Mouse (Mus musculus): ENCODE measurements around the gene Hnrnpab. TPM values are rescaled to one million over a fixed set of nuclear protein-coding genes. Genes with fewer than 3 reads are reported as not detected.
A peak's percentile ranks its signal among the peaks of the same experiment; 100 is the strongest.

Hnrnpab gene
- polyA plus RNA-seq, 1 experiment: 146 TPM

DNA sequence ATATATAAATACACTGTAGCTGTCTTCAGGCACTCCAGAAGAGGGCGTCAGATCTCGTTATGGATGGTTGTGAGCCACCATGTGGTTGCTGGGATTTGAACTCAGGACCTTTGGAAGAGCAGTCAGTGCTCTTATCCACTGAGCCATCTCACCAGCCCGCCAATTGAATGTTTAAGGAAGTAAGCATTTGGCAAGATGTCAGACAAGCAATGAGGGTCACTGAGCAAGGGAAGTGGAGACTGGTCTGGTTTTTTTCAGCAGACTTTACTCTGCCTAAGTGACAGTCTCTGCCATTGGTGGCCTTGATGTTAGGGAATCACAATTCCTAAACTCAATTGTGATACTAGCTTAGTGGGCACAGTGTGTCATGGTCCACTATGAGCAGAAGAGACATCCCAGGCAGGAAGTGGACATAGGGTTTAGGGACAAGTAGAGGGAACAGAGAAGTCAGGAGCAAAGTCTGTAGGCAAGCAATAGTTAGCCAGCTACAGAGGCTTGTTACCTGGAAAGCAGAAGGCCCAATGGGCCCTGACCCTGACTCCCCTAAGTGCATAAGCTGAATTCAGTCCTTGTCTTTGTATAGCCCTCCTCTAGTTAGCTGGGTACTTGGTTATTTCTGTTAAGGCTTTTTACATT lies 11.8 kb downstream of the Hnrnpab start:
- Histone ChIP-seq H3K36me3 (ENCODE audit: control insufficient read depth, insufficient read depth, low read length) (peaks cover 37% of the 10 kb centered on the region), H3K4me3 (ENCODE audit: extremely low read depth, insufficient read depth, insufficient read length) (no peak overlapping the region), H3K4me1 (ENCODE audit: control insufficient read depth, insufficient read depth, insufficient read length) (peaks cover 3% of the 10 kb centered on the region), H3K27ac (ENCODE audit: insufficient read depth, low read length) (peak overlapping the region; percentile 25; the same call in 1 of the 2 replicates), H3K27me3 (ENCODE audit: control insufficient read depth, insufficient read depth, low read length) (no peaks in the 10 kb centered on the region)
- DNase-seq (ENCODE audit: low read depth in 1 of 2, low spot score in 2 of 2): no peak
- TF ChIP-seq CTCF (IDR thresholded peaks at IDR 0.05; ENCODE audit: extremely low read depth, insufficient read depth, insufficient read length, insufficient replicate concordance) (no peak), POLR2A (IDR thresholded peaks at IDR 0.05; ENCODE audit: low read depth, low read length) (no peak)
- WGBS: 53% methylated on average over 3 of the region's 3 CpGs

DNA sequence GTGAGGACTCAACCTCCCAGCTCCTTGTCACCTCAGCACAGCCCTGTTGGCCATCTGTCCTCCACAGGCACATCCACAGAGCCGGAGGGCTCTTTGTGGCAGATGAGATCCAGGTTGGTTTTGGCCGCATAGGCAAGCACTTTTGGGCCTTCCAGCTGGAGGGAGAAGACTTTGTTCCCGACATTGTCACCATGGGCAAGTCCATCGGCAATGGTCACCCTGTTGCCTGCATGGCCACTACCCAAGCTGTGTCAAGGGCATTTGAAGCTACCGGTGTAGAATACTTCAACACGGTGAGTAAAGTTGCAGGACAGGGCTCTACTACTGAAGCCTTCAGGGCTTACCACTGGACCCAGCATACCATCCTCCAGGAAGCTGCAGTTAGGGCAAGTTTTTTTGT lies 12.8 kb downstream of the Hnrnpab start:
- H3K36me3 ChIP-seq (ENCODE audit: control insufficient read depth, insufficient read depth, low read length): peaks cover 29% of the 10 kb centered on the region
- no peak overlapping the region for H3K27ac ChIP-seq (ENCODE audit: insufficient read depth, low read length)
- peaks cover 3% of the 10 kb centered on the region for H3K4me1 ChIP-seq (ENCODE audit: control insufficient read depth, insufficient read depth, insufficient read length)
- 95% methylated on average over 6 of the region's 6 CpGs for WGBS
- DNase-seq (ENCODE audit: low read depth in 1 of 2, low spot score in 2 of 2): no peak
- no peak overlapping the region for H3K4me3 ChIP-seq (ENCODE audit: extremely low read depth, insufficient read depth, insufficient read length)
- no peaks in the 10 kb centered on the region for H3K27me3 ChIP-seq (ENCODE audit: control insufficient read depth, insufficient read depth, low read length)
- TF ChIP-seq CTCF (IDR thresholded peaks at IDR 0.05; ENCODE audit: extremely low read depth, insufficient read depth, insufficient read length, insufficient replicate concordance) (no peak), POLR2A (IDR thresholded peaks at IDR 0.05; ENCODE audit: low read depth, low read length) (no peak)

DNA sequence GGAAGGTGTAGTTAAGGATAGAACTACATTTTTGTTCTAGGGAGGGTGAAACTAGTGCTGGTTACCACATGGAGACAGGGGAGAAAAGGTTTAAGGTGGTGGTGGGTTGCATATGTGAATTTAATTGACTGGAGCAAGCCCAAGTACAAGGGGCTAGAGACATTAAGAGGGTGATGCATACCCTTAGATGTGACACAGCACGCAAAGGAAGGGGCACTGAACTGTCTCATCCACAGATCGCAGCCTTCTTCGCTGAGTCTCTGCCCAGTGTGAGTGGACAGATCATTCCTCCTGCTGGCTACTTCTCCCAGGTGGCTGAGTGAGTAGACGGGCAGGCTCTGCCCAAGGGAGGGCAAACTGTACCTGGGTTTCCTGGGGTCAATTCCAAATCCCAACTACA lies 13.3 kb downstream of the Hnrnpab start:
- Histone ChIP-seq H3K4me1 (ENCODE audit: control insufficient read depth, insufficient read depth, insufficient read length) (peaks cover 3% of the 10 kb centered on the region), H3K36me3 (ENCODE audit: control insufficient read depth, insufficient read depth, low read length) (peaks cover 28% of the 10 kb centered on the region), H3K27ac (ENCODE audit: insufficient read depth, low read length) (no peak overlapping the region), H3K27me3 (ENCODE audit: control insufficient read depth, insufficient read depth, low read length) (no peaks in the 10 kb centered on the region), H3K4me3 (ENCODE audit: extremely low read depth, insufficient read depth, insufficient read length) (no peak overlapping the region)
- TF ChIP-seq POLR2A (IDR thresholded peaks at IDR 0.05; ENCODE audit: low read depth, low read length): no peak
- WGBS: 94% methylated on average over 4 of the region's 4 CpGs
- DNase-seq (ENCODE audit: low read depth in 1 of 2, low spot score in 2 of 2): no peak

DNA sequence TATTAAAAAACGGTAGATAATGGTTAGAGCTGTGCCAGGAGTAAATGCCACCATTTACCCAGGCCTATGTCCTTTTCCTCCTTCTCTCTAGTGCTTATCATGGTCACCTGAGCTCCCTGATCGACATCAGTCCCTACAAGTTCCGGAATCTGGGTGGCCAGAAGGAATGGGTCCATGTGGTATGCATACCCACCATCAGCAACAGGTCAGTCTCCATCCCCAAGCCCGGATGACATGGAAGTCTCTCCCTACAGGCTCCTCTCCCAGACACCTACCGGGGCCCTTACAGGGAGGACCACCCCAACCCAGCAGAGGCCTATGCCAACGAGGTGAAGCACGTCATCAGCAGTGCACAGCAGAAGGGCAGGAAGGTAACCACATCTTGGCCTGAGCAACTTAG lies 14.7 kb downstream of the Hnrnpab start:
- no peak for TF ChIP-seq POLR2A (IDR thresholded peaks at IDR 0.05; ENCODE audit: low read depth, low read length)
- Histone ChIP-seq H3K36me3 (ENCODE audit: control insufficient read depth, insufficient read depth, low read length) (peaks cover 20% of the 10 kb centered on the region), H3K4me3 (ENCODE audit: extremely low read depth, insufficient read depth, insufficient read length) (no peak overlapping the region), H3K4me1 (ENCODE audit: control insufficient read depth, insufficient read depth, insufficient read length) (peaks cover 3% of the 10 kb centered on the region), H3K27ac (ENCODE audit: insufficient read depth, low read length) (no peak overlapping the region), H3K27me3 (ENCODE audit: control insufficient read depth, insufficient read depth, low read length) (no peaks in the 10 kb centered on the region)
- no peak for DNase-seq (ENCODE audit: low read depth in 1 of 2, low spot score in 2 of 2)
- 89% methylated on average over 7 of the region's 7 CpGs for WGBS

DNA sequence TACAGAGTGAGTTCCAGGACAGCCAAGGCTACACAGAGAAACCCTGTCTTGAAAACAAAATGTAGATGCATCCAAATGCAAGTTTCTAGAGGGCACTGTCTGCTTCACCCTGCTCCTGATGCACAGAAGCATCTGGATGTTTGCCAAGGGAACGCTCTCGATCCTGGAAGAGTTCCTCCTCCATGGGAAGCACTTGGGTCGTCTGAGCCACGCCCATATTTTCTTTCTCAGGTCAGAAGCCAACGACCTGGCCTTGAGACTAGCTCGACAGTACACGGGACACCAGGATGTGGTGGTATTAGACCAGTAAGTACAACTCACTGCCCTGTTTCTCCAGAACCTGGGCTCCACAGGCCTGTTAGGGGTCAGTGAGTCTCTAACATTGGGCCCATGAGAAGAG lies 15.5 kb downstream of the Hnrnpab start:
- 80% methylated on average over 7 of the region's 7 CpGs for WGBS
- no peaks in the 10 kb centered on the region for H3K27me3 ChIP-seq (ENCODE audit: control insufficient read depth, insufficient read depth, low read length)
- H3K4me1 ChIP-seq (ENCODE audit: control insufficient read depth, insufficient read depth, insufficient read length): peaks cover 3% of the 10 kb centered on the region
- H3K27ac ChIP-seq (ENCODE audit: insufficient read depth, low read length): no peak overlapping the region
- no peak for DNase-seq (ENCODE audit: low read depth in 1 of 2, low spot score in 2 of 2)
- no peak for TF ChIP-seq CTCF (IDR thresholded peaks at IDR 0.05; ENCODE audit: extremely low read depth, insufficient read depth, insufficient read length, insufficient replicate concordance)
- no peak for TF ChIP-seq POLR2A (IDR thresholded peaks at IDR 0.05; ENCODE audit: low read depth, low read length)
- peaks cover 15% of the 10 kb centered on the region for H3K36me3 ChIP-seq (ENCODE audit: control insufficient read depth, insufficient read depth, low read length)
- H3K4me3 ChIP-seq (ENCODE audit: extremely low read depth, insufficient read depth, insufficient read length): no peak overlapping the region

DNA sequence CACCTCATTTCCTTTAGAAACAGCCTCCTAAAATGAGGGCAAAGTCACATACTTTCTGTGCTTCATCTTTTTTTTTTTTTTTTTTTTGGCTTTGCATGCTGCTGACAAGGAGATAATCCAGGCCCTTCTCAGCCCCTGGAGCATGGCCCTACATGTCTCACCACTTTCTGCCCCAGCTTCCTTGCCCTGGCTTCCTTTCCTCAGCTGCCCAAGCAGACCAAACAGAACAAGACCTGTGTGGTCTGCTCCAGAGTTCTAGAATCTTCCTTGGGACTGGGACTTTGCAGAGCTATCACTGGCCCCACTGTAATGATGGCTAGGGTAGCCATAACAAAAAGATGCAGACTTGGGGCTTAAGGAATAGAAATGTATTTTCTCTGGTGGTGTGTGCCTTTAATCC lies 16.6 kb downstream of the Hnrnpab start:
- Histone ChIP-seq H3K27me3 (ENCODE audit: control insufficient read depth, insufficient read depth, low read length) (no peaks in the 10 kb centered on the region), H3K27ac (ENCODE audit: insufficient read depth, low read length) (no peak overlapping the region), H3K36me3 (ENCODE audit: control insufficient read depth, insufficient read depth, low read length) (peaks cover 11% of the 10 kb centered on the region), H3K4me3 (ENCODE audit: extremely low read depth, insufficient read depth, insufficient read length) (no peak overlapping the region), H3K4me1 (ENCODE audit: control insufficient read depth, insufficient read depth, insufficient read length) (peaks cover 8% of the 10 kb centered on the region)
- TF ChIP-seq CTCF (IDR thresholded peaks at IDR 0.05; ENCODE audit: extremely low read depth, insufficient read depth, insufficient read length, insufficient replicate concordance): no peak
- no peak for DNase-seq (ENCODE audit: low read depth in 1 of 2, low spot score in 2 of 2)

DNA sequence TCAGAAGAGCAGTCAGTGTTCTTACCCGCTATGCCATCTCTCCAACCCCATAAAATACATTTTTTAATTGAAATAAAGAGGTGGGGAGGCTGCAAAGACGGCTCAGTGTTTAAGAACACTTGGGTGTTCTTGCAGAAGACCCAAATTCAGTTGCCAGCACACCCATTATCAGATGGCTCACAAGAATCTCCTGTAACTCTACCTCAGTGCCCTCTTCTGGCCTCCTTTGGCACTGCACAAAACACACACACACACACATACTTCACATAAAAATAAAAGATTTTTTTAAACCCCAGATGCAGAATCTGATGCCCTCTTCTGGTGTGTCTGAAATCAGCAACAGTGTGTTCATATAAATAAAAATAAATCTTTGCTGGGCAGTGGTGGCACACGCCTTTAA lies 17.8 kb downstream of the Hnrnpab start:
- peaks cover 7% of the 10 kb centered on the region for H3K36me3 ChIP-seq (ENCODE audit: control insufficient read depth, insufficient read depth, low read length)
- no peak for DNase-seq (ENCODE audit: low read depth in 1 of 2, low spot score in 2 of 2)

More for the DNA sequence above, 17.8 kb downstream of the Hnrnpab start:
- TF ChIP-seq CTCF (IDR thresholded peaks at IDR 0.05; ENCODE audit: extremely low read depth, insufficient read depth, insufficient read length, insufficient replicate concordance) (no peak), POLR2A (IDR thresholded peaks at IDR 0.05; ENCODE audit: low read depth, low read length) (no peak)
- Histone ChIP-seq H3K4me1 (ENCODE audit: control insufficient read depth, insufficient read depth, insufficient read length) (peaks cover 6% of the 10 kb centered on the region), H3K27me3 (ENCODE audit: control insufficient read depth, insufficient read depth, low read length) (no peaks in the 10 kb centered on the region), H3K27ac (ENCODE audit: insufficient read depth, low read length) (no peak overlapping the region), H3K4me3 (ENCODE audit: extremely low read depth, insufficient read depth, insufficient read length) (no peak overlapping the region)
- WGBS: 96% methylated on average over 3 of the region's 3 CpGs

Data from spleen, adult 2 months (tissue).